Mouse (Mus musculus): Measurements from ENCODE around the gene Bckdhb.

DNA sequence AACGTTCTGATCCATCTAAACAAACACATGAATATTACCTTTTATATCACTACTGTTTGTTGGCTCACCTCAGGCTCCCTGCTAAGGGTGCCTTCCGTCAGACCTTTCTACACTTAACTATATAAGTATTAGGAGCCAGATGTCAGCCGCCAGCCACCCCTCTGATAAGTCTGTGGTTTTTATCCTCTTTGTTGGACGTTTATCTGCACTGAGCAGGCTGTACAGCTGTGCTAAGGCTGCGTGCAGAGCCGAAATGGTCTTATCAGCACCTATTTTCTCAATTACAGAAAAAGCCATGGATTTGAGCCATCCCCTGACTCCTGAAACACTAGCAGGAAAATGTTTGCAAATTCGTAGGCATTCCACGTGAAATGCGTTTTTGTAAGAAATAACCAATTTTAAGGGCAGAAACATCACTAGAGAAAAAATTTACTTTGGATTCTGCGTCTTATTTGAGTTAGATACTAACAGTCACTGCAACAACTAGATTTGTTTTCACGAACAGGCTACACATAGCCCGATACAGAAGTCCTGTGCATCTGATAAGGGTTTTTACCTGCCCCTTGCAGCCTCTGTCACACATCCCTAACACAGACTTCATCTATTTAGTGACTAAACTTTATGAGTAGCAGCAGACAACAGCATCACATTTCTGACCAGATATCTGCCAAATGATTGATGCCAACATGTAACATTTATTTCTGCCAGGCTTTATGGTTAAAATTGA, 188.1 kb downstream of the Bckdhb start:
- TF ChIP-seq ZC3H11A (IDR thresholded peaks at IDR 0.05; ENCODE audit: borderline replicate concordance, low read depth, low read length) (no peak), CHD2 (IDR thresholded peaks at IDR 0.05; ENCODE audit: low read depth, low read length) (no peak)

Measured in ES-E14 (cell line).